Mouse (Mus musculus): Measurements from ENCODE around the gene 4931423N10Rik. TPM values are rescaled to one million over a fixed set of nuclear protein-coding genes. Genes with fewer than 3 reads are reported as not detected.
"Not testable (repeated sequence)": the region's sequence is repeated elsewhere in the genome, so short reads cannot be mapped to it uniquely, and the experiment has no call there.

The 4931423N10Rik gene
- polyA plus RNA-seq (2015; fragmentation: Nextera tagmentation; extraction: Ambion mirVana): 0.07 TPM in 1 of 2 replicates, not detected in the other

DNA sequence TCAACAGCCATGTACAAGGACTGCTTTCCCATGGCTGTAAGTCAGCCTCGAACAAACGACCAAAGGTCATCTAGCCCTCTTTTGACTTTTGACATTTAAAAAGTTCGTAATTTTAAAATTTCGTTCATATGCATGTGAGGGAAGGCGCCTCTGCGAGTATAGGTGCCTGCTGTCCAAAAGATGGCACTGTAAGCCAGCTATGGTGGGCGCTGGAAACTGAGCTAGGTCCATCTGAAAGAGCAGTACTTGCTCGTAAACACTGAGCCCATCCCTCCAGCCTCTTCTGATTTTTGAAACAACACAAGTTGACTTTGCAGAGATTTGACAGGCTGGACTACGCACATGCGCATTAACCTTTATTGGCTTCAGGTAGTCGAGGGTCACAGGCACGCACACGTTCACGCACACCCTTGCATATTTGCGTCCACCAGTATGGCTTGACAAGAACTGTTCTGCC, at the start of gene 4931423N10Rik:
Gene 4931423N10Rik (plus strand): TSS at position 407 of the 457 bp plus-strand sequence.
- DNase-seq (ENCODE audit: low spot score): no peak

GRCm38 (mm10) chr2:23172305-23172704, 35.0 kb upstream of the 4931423N10Rik start:
- DNase-seq (ENCODE audit: low spot score): no peak

GRCm38 (mm10) chr2:23194366-23194765, 12.9 kb upstream of the 4931423N10Rik start:
- no peak for DNase-seq (ENCODE audit: low spot score)

DNA sequence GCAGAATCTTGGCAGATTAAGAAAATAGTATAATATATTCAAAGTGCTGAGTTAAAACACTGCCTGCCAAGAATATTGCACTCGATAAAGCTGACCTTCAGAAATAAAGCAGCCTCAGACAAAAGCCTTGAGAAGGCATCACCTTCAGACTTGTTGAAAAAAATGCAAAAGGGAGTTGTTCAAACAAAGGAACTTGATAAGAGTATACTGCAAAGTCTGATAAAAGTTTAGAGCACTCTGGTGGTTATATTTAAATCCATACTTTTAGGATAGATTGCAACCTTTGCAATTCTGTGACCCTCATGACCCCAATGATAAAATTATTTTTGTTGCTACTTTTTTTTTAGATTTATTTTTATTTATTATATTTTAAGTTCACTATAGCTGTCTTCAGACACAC, 6.2 kb upstream of the 4931423N10Rik start:
- DNase-seq (ENCODE audit: low spot score): no peak

DNA sequence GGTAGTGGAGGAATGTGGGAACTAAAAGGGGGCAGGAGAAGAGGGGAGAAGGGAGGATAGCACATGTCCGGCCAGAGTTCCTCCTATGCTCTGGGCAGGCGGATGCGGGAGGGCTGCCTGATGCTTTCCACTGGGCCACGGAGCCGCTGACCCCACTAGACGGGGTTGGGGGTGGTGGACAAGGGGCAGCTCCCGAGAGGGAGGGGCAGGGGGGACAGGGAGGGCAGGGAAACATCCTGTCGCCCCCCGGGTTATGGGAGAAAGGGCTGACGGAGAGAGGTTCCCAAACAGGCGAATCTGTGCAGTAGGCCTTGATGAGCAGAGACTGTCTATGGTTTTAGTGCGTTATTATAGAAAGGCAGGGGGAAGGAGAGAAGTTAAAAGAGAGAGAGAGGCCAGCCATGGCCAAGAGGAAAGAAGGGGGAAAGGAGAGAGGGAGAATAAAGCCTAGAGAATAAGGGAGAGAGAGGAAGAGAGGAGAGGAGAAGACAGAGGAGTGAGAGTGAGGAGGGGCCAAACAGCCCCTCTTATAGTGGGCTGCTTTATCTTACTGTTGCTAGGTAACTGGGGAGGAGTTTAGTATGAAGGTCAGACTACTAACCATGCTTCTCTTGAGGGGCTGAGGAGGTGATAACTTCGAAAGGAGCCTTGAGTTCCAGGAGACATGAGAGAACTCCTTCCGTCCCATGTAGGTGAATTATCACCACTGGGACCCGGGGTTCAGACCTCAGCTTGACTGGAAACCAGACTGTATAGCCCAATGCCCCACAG, 4.2 kb upstream of the 4931423N10Rik start:
- no peak for DNase-seq (ENCODE audit: low spot score)

DNA sequence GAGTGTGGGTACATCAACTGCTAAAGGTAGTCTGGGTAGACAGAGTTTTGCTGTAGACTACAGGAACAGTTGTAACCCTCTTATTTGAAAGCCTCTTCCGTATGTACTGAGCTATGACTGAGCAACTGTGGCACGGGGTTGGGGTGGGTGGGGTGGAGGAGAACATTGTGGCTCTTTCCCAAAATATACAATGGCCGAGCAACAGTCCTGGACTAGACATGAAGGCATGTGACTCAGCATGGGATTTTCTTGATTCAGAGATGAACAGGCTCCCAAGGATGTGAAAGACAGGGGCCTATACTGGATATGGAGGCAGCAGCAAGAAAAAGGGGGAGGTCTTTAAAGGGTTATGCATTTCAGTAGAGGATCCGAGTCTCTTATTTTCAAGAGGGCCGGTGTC, 6.4 kb downstream of the 4931423N10Rik start:
- no peak for DNase-seq (ENCODE audit: low spot score)

DNA sequence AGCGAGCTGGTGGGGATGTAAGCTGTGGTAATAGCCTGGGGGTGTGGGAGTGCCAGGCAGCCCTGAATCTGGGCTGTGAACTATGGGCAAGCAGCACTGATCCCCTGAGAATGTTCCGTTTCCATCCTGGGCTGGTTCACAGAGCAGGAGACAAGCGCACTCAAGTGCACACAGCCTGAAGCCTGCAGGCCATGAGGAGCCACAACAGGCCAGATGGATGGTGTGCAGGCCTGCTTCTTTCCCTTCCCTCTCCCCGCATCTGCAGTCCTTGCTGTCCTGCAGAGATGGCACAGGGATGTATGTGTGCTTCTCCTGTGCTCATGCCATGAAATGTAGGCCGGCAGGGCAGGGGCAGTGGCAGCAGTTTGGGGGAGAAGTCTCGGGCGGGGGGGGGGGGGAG, 17.9 kb downstream of the 4931423N10Rik start:
- DNase-seq (ENCODE audit: low spot score): no peak

GRCm38 (mm10) chr2:23228463-23228862, 21.2 kb downstream of the 4931423N10Rik start:
- DNase-seq (ENCODE audit: low spot score): no peak

- DNase-seq (ENCODE audit: low spot score): no peak
These were observed 26.9 kb downstream of the 4931423N10Rik start for GRCm38 (mm10) chr2:23234065-23234773.

DNA sequence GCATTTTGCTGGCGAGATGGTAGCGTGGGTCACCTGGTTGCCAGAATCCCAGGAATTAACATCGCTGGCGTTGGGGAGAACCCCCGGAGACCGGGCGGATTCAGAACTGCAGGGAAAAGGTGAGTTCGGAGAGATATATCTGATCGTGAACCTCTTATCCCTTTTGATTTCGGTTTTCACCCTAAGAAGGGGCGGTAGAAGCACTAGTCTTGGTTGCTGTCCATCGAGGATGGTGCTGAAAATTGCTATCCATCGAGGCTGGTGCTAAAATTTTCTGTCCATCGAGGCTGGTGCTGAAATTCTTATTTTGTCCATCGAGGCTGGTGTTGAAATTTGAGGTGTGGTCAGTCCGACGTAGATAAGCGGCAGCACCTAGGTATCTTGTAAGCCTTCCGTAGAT, 83.7 kb downstream of the 4931423N10Rik start:
- not testable (repeated sequence) for DNase-seq (ENCODE audit: low spot score)

- DNase-seq (ENCODE audit: low spot score): no peak
These were observed 107.6 kb downstream of the 4931423N10Rik start for GRCm38 (mm10) chr2:23314869-23315268.

Other genes starting within 250 kb of the 4931423N10Rik start
- 70.7 and 79.9 TPM in 2 replicates for gene Abi1, start 167.2 kb upstream of the 4931423N10Rik start, polyA plus RNA-seq (2015; fragmentation: Nextera tagmentation; extraction: Ambion mirVana)
- gene Acbd5, start 139.3 kb upstream of the 4931423N10Rik start, polyA plus RNA-seq (2015; fragmentation: Nextera tagmentation; extraction: Ambion mirVana): 28.2 and 32.4 TPM in 2 replicates
- gene Mastl, start 51.5 kb upstream of the 4931423N10Rik start, polyA plus RNA-seq (2015; fragmentation: Nextera tagmentation; extraction: Ambion mirVana): 8.3 and 9.1 TPM in 2 replicates
- gene Yme1l1, start 51.1 kb upstream of the 4931423N10Rik start, polyA plus RNA-seq (2015; fragmentation: Nextera tagmentation; extraction: Ambion mirVana): 70.2 and 70.9 TPM in 2 replicates
- gene Nxph2, start 113.8 kb downstream of the 4931423N10Rik start, polyA plus RNA-seq (2015; fragmentation: Nextera tagmentation; extraction: Ambion mirVana): 0.05 and 0.07 TPM in 2 replicates

Measured in thymus, postnatal 0 days (tissue).